Mouse (Mus musculus): ENCODE measurements around the gene Celsr1. TPM values are rescaled to one million over a fixed set of nuclear protein-coding genes. Genes with fewer than 3 reads are reported as not detected.
A peak's percentile ranks its signal among the peaks of the same experiment; 100 is the strongest.

Gene Celsr1
- 2.0 and 2.2 TPM in 2 replicates for polyA plus RNA-seq (2015; fragmentation: Nextera tagmentation; extraction: Ambion mirVana)

DNA sequence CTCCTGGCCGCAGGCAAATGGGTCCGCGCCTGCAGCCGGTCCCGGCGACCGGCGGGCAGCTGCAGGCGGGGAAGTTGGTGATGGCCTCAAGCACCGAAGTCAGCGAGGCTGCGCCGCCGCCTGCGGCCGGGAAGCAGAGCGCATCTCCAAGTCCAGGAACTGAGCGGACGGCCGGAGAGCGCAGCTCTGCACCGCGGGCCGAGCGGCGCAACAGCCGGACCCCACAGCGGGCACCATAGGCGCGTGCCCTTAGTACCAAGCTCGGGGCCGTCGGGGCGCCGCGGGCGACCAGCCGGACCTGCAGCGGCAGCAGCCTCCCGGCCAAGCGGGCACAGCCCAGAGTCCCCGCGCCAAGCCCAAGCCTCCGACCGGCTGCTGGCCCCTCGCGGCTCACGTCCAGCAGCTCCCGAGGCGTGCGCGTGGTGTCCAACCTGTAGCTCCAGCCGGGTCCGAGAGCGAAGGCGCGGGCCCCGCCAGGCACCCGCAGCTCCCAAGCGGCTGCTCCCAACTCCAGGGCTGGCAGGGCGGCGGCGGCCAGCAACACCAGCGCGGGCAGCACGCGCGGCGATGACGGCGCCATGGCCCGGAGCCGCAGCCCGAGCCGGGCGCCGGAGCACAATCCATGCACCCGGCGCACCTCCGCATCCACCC lies at the start of gene Celsr1:
Gene Celsr1, minus strand, starts transcription at position 587 of the 651 bp plus-strand sequence.
- H3K27ac ChIP-seq (replicated peaks) = peak within 1 kb of the TSS; percentile 92
- H3K27me3 ChIP-seq (ENCODE audit: control insufficient read depth, insufficient read depth, low read length) = no peaks in the 10 kb centered on the region
- TF ChIP-seq CTCF (IDR thresholded peaks at IDR 0.05; ENCODE audit: low read depth) (no peak), EP300 (optimal IDR thresholded peaks at IDR 0.05) (no peak)
- no peaks in the 10 kb centered on the region for H3K4me1 ChIP-seq (replicated peaks; ENCODE audit: control insufficient read depth, insufficient read depth)
- DNase-seq (ENCODE audit: low spot score) (peak; percentile 65), ATAC-seq (ENCODE audit: low FRiP score, low TSS enrichment) (peak; percentile 6; the same call in 1 of the 2 replicates)
- WGBS = under 1% methylated on average over 71 of the region's 80 CpGs
- H3K4me3 ChIP-seq (ENCODE audit: low read depth, low read length) = peak within 1 kb of the TSS; percentile 56
- H3K36me3 ChIP-seq (ENCODE audit: control insufficient read depth, insufficient read depth, low read length) = no peaks in the 10 kb centered on the region
- no peaks in the 10 kb centered on the region for H3K9me3 ChIP-seq (ENCODE audit: control insufficient read depth, low read length)
- H3K9ac ChIP-seq (ENCODE audit: low read length) = peak within 1 kb of the TSS; percentile 72
- peak within 1 kb of the TSS; percentile 72 for H3K4me2 ChIP-seq (replicated peaks; ENCODE audit: low read depth)

DNA sequence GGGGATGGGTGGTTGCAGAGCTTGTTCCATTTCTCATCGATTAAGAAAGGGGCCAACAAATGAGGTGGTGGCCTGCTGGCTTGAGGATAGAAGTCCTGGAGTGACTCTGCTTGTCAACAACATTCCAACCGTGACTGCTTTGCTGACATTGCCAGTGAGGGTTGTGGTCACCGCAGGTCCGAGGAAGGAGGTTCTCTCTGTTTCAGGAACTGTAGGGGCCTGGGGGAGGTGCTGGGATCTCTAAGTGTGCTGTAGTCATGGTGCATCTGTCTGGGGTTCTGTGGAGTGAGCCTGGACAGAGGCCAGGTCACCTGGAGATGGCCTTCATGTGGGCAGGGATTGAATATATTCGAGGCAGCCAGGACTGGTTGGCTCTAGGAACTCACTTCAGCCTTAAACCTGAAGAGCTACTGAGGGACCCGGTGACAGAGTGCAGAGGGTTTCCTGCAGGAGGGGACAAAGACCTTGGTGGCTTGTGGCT lies 49.7 kb upstream of the Celsr1 start:
- Histone ChIP-seq H3K27ac (replicated peaks) (peak overlapping the region; percentile 45; the same call in 1 of the 2 replicates), H3K9ac (ENCODE audit: low read length) (no peak overlapping the region; the same call in 1 of the 2 replicates), H3K4me2 (replicated peaks; ENCODE audit: low read depth) (no peak overlapping the region), H3K36me3 (ENCODE audit: control insufficient read depth, insufficient read depth, low read length) (no peaks in the 10 kb centered on the region), H3K4me3 (ENCODE audit: low read depth, low read length) (no peak overlapping the region), H3K4me1 (replicated peaks; ENCODE audit: control insufficient read depth, insufficient read depth) (peaks cover 14% of the 10 kb centered on the region), H3K27me3 (ENCODE audit: control insufficient read depth, insufficient read depth, low read length) (no peaks in the 10 kb centered on the region), H3K9me3 (ENCODE audit: control insufficient read depth, low read length) (no peaks in the 10 kb centered on the region)
- TF ChIP-seq CTCF (IDR thresholded peaks at IDR 0.05; ENCODE audit: low read depth) = no peak
- DNase-seq (ENCODE audit: low spot score) (no peak), ATAC-seq (ENCODE audit: low FRiP score, low TSS enrichment) (no peak)
- 40% methylated on average over 6 of the region's 6 CpGs for WGBS

DNA sequence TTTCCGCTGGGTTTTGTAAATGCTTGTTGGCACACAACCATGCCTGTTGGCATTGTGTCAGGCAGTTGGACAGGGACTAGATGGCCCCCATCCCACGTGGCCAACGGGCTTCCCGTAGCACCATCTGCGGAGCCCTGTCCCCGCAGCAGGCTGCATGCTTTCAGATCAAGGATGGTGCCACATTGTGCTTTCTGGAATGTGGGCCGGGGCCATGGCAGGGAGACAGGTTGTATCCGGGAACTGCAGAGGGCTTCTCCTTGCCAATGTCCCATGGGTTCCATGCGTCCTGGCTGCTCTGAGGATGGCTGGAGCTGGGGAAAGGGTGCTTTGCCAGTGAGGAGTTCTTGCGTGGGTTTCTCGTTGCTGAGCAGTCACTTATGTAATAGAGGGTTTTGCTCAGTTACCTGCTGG lies 49.0 kb upstream of the Celsr1 start:
- peaks cover 13% of the 10 kb centered on the region for H3K4me1 ChIP-seq (replicated peaks; ENCODE audit: control insufficient read depth, insufficient read depth)
- H3K27ac ChIP-seq (replicated peaks) = no peak overlapping the region
- no peaks in the 10 kb centered on the region for H3K36me3 ChIP-seq (ENCODE audit: control insufficient read depth, insufficient read depth, low read length)
- H3K9me3 ChIP-seq (ENCODE audit: control insufficient read depth, low read length) = no peaks in the 10 kb centered on the region
- H3K4me3 ChIP-seq (ENCODE audit: low read depth, low read length) = no peak overlapping the region
- ATAC-seq (ENCODE audit: low FRiP score, low TSS enrichment) (no peak), DNase-seq (ENCODE audit: low spot score) (no peak)
- TF ChIP-seq CTCF (IDR thresholded peaks at IDR 0.05; ENCODE audit: low read depth) = no peak
- no peak for TF ChIP-seq EP300 (optimal IDR thresholded peaks at IDR 0.05)
- no peak overlapping the region for H3K9ac ChIP-seq (ENCODE audit: low read length)
- WGBS = 85% methylated on average over 11 of the region's 11 CpGs
- H3K27me3 ChIP-seq (ENCODE audit: control insufficient read depth, insufficient read depth, low read length) = no peaks in the 10 kb centered on the region
- H3K4me2 ChIP-seq (replicated peaks; ENCODE audit: low read depth) = no peak overlapping the region

DNA sequence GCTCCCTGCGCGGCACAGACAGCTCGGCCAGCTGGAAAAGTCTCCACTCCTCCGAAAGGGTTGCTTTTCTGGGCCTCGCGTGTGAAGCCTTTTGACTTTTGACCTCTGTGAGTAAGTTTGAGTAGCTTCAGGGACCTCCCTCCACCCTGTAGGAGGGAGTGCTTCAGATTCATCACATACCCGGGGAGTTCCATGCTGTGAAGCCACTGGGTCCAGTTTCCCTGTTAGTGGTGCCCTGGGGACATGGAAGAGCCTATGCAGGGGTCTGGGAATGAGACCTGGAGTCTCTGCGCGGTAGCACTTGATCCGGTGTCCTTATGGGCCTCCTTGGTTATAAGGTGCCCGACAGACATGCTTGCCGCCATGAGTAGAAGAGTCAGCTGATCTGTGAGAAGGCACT lies 48.1 kb upstream of the Celsr1 start:
- no peak overlapping the region for H3K4me2 ChIP-seq (replicated peaks; ENCODE audit: low read depth)
- no peak overlapping the region for H3K4me3 ChIP-seq (ENCODE audit: low read depth, low read length)
- no peak overlapping the region for H3K9ac ChIP-seq (ENCODE audit: low read length)
- 64% methylated on average over 12 of the region's 12 CpGs for WGBS
- no peaks in the 10 kb centered on the region for H3K9me3 ChIP-seq (ENCODE audit: control insufficient read depth, low read length)
- TF ChIP-seq EP300 (optimal IDR thresholded peaks at IDR 0.05) (no peak), CTCF (IDR thresholded peaks at IDR 0.05; ENCODE audit: low read depth) (no peak)
- H3K27ac ChIP-seq (replicated peaks) = peak overlapping the region; percentile 30
- no peak for DNase-seq (ENCODE audit: low spot score)
- H3K36me3 ChIP-seq (ENCODE audit: control insufficient read depth, insufficient read depth, low read length) = no peaks in the 10 kb centered on the region
- ATAC-seq (ENCODE audit: low FRiP score, low TSS enrichment) = no peak
- no peaks in the 10 kb centered on the region for H3K27me3 ChIP-seq (ENCODE audit: control insufficient read depth, insufficient read depth, low read length)
- H3K4me1 ChIP-seq (replicated peaks; ENCODE audit: control insufficient read depth, insufficient read depth) = peaks cover 6% of the 10 kb centered on the region; the same call in 1 of the 2 replicates

DNA sequence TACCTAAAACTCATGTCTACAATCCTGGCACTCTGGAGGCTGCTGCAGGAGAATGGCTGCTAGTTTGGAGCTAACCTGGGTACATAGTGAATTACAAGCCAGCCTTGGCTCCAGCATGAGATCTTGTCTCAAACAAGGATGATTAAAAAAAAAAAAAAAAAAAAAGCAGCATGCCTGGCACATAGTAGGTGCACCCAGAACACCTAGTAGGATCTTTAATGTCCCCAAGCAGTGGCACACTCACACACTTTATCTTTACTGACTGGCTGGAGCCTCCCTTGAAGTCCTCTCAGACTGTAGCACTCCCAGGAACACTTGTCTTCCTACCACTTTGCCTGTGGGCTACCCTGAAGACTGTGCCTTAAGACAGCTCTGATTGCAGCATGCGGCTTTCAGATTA lies 46.8 kb upstream of the Celsr1 start:
- DNase-seq (ENCODE audit: low spot score) (no peak), ATAC-seq (ENCODE audit: low FRiP score, low TSS enrichment) (no peak)
- Histone ChIP-seq H3K4me1 (replicated peaks; ENCODE audit: control insufficient read depth, insufficient read depth) (no peaks in the 10 kb centered on the region), H3K27ac (replicated peaks) (no peak overlapping the region), H3K36me3 (ENCODE audit: control insufficient read depth, insufficient read depth, low read length) (no peaks in the 10 kb centered on the region), H3K9ac (ENCODE audit: low read length) (no peak overlapping the region), H3K4me3 (ENCODE audit: low read depth, low read length) (no peak overlapping the region), H3K27me3 (ENCODE audit: control insufficient read depth, insufficient read depth, low read length) (no peaks in the 10 kb centered on the region), H3K4me2 (replicated peaks; ENCODE audit: low read depth) (no peak overlapping the region), H3K9me3 (ENCODE audit: control insufficient read depth, low read length) (no peaks in the 10 kb centered on the region)
- no peak for TF ChIP-seq EP300 (optimal IDR thresholded peaks at IDR 0.05)
- TF ChIP-seq CTCF (IDR thresholded peaks at IDR 0.05; ENCODE audit: low read depth) = no peak
- WGBS = 88% methylated on average over 1 of the region's 1 CpGs

DNA sequence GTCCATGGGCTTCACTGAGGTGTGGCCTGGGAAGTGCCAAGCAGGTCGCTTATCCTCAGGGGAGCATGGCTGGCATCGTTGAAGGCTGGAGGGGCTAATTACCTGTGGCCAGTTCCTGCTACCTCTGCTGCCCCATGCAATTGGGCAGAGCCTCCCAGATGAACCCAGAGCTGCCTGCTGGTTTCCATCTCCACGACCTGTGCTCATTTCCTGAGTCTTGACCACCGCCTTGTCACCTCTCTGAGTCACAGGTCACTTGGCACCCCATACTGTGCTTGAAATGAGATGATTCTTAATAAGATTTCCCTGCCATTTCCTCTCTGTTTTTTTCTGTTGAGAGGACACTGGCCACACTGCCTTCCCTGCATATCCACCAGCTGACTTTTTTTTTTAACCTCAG lies 46.3 kb upstream of the Celsr1 start:
- no peak; the same call in 1 of the 2 replicates for ATAC-seq (ENCODE audit: low FRiP score, low TSS enrichment)
- 65% methylated on average over 4 of the region's 4 CpGs for WGBS

More for the DNA sequence above, 46.3 kb upstream of the Celsr1 start:
- Histone ChIP-seq H3K9ac (ENCODE audit: low read length) (no peak overlapping the region), H3K4me3 (ENCODE audit: low read depth, low read length) (no peak overlapping the region), H3K9me3 (ENCODE audit: control insufficient read depth, low read length) (no peaks in the 10 kb centered on the region), H3K36me3 (ENCODE audit: control insufficient read depth, insufficient read depth, low read length) (no peaks in the 10 kb centered on the region), H3K4me2 (replicated peaks; ENCODE audit: low read depth) (no peak overlapping the region), H3K27ac (replicated peaks) (peak overlapping the region; percentile 13), H3K27me3 (ENCODE audit: control insufficient read depth, insufficient read depth, low read length) (no peaks in the 10 kb centered on the region), H3K4me1 (replicated peaks; ENCODE audit: control insufficient read depth, insufficient read depth) (no peaks in the 10 kb centered on the region)
- TF ChIP-seq CTCF (IDR thresholded peaks at IDR 0.05; ENCODE audit: low read depth) (no peak), EP300 (optimal IDR thresholded peaks at IDR 0.05) (no peak)
- no peak for DNase-seq (ENCODE audit: low spot score)

Measured in stomach, postnatal 0 days (tissue).